Comparison of ENCODE assay signal across 14 mouse cellular contexts in genomic region chr3:131212200-131212599, GRCm38 (mm10). TPM values are rescaled to one million over a fixed set of nuclear protein-coding genes. Genes with fewer than 3 reads are reported as not detected.
A peak's percentile ranks its signal among the peaks of the same experiment; 100 is the strongest.
DNase-seq lines count a peak whose midpoint lies in the region; ATAC-seq and TF ChIP-seq lines count a peak whose summit lies in the region.
"Had no signal": no experiment of that assay in that cellular context is flagged by ENCODE, and none has a peak within 500 bp of the region (broad histone marks: within the 10 kb centered on the region; RNA-seq: fewer than 3 reads in every experiment).

No protein-coding gene starts in this region.

- 91% methylated on average over 7 of the region's 7 CpGs for WGBS in kidney, adult 2 months

- ATAC-seq in inflammation-experienced regulatory T-cells, adult 6 months, result no peak
- ATAC-seq: midbrain, embryonic 13.5 days had no signal

- DNase-seq in kidney, adult 2 months, result no peak
- DNase-seq in kidney, adult 11 months, result no peak
- peak; percentile 20 for DNase-seq in 3T3-L1 (ENCODE audit: low read depth, low spot score)
- DNase-seq in ES-CJ7 (ENCODE audit: low read depth, low spot score), result peak; percentile 79
- peak; percentile 21 for DNase-seq in forelimb bud, embryonic 11.5 days (ENCODE audit: low read depth, low spot score)
- no peak for DNase-seq in ovary, adult 18-20 months (ENCODE audit: low spot score)
- DNase-seq in lung, adult 18-20 months, result no peak
- DNase-seq: adrenal gland, postnatal 25 days; cerebellum, postnatal 14 days; kidney, postnatal 10 days; right cerebral cortex, postnatal 4 days had no signal

- no peak overlapping the region for H3K4me3 ChIP-seq in kidney, adult 2 months (ENCODE audit: insufficient read depth, low read depth, low read length)
- H3K4me3 ChIP-seq: lung, embryonic 15.5 days; midbrain, embryonic 13.5 days had no signal

- peak; percentile 39 for TF ChIP-seq CTCF in kidney, adult 2 months (conservative IDR thresholded peaks at IDR 0.05; ENCODE audit: insufficient read depth, insufficient read length, low read depth, low read length)

- TF ChIP-seq POLR2A in kidney, adult 2 months (IDR thresholded peaks at IDR 0.05; ENCODE audit: low read depth, low read length), result no peak

- no peaks in the 10 kb centered on the region for H3K27me3 ChIP-seq in kidney, adult 2 months (replicated peaks; ENCODE audit: control insufficient read depth, insufficient read depth, low read length)
- H3K27me3 ChIP-seq: lung, embryonic 15.5 days; midbrain, embryonic 13.5 days had no signal

- H3K4me1 ChIP-seq in kidney, adult 2 months (ENCODE audit: control insufficient read depth, insufficient read depth, low read length), result no peaks in the 10 kb centered on the region
- H3K4me1 ChIP-seq: lung, embryonic 15.5 days had no signal

- H3K36me3 ChIP-seq in kidney, adult 2 months (ENCODE audit: control insufficient read depth, insufficient read depth, low read length), result no peaks in the 10 kb centered on the region
- H3K36me3 ChIP-seq: lung, embryonic 15.5 days had no signal

- no peak overlapping the region for H3K27ac ChIP-seq in kidney, adult 2 months (ENCODE audit: insufficient read depth, low read depth, low read length)
- H3K27ac ChIP-seq: lung, embryonic 15.5 days; midbrain, embryonic 13.5 days had no signal

RNA-seq across cellular contexts. Expression of gene Hadh, which starts 59.7 kb away (rescaled TPM):
- 471 and 515 TPM in 2 replicates for polyA plus RNA-seq in kidney, adult 2 months (2012; rRNA removed)
- polyA plus RNA-seq in inflammation-experienced regulatory T-cells, adult 6 months (2017; shearing (Covaris generic)), result 10 to 100 TPM; 59.7 to 85.1 (median 81.0) TPM

Comparison
In these comparisons a context has a peak if more than half of its experiments do, and no peak if none do; other contexts are left out.
1. DNase-seq: peak in 3T3-L1 (single experiment), ES-CJ7 (single experiment) and forelimb bud, embryonic 11.5 days (single experiment); none in kidney, adult 2 months (single experiment), kidney, adult 11 months (single experiment), ovary, adult 18-20 months (single experiment) and lung, adult 18-20 months (0 of 2).